Mouse (Mus musculus) ES-Bruce4 (cell line): ENCODE measurements around the gene Lmtk2. TPM values are rescaled to one million over a fixed set of nuclear protein-coding genes. Genes with fewer than 3 reads are reported as not detected.

ENCODE experiments used
- H3K27ac ChIP-seq: 2 replicates; pipeline ENCODE4 v1.5.1; 2012; ENCODE audit warnings: low read length, inconsistent platforms; ENCODE audit not compliant: insufficient read depth
- H3K27me3 ChIP-seq: 2 replicates; pipeline ENCODE4 v1.6.1; 2012; ENCODE audit warnings: mild to moderate bottlenecking, low read length, inconsistent platforms; ENCODE audit not compliant: control insufficient read depth, poor library complexity, insufficient read depth, severe bottlenecking
- H3K36me3 ChIP-seq: 2 replicates; pipeline ENCODE4 v1.6.1; 2012; ENCODE audit warnings: inconsistent platforms, mild to moderate bottlenecking, low read length, moderate library complexity; ENCODE audit not compliant: control insufficient read depth, poor library complexity, insufficient read depth, severe bottlenecking
- H3K4me1 ChIP-seq: one replicate; pipeline ENCODE4 v1.8.1; 2011; ENCODE audit warnings: low read length; ENCODE audit not compliant: control insufficient read depth, insufficient read depth
- H3K4me3 ChIP-seq: 2 replicates; pipeline ENCODE4 v1.5.1; 2011; ENCODE audit warnings: low read depth, mild to moderate bottlenecking, low read length
- H3K9ac ChIP-seq: 2 replicates; pipeline ENCODE4 v1.6.1; 2012; ENCODE audit warnings: low read depth, mild to moderate bottlenecking, inconsistent platforms; ENCODE audit not compliant: poor library complexity, severe bottlenecking
- H3K9me3 ChIP-seq: replicated peaks from 2 replicates; pipeline ENCODE4 v1.6.1; 2012; ENCODE audit warnings: mild to moderate bottlenecking, low read length, inconsistent platforms; ENCODE audit not compliant: control insufficient read depth, poor library complexity, insufficient read depth, severe bottlenecking
- CTCF ChIP-seq: IDR thresholded peaks from one replicate; pipeline ENCODE4 v1.8.1; 2011; ENCODE audit warnings: low read depth, low read length
- EP300 ChIP-seq: IDR thresholded peaks from 2 replicates; pipeline ENCODE4 v1.6.1; 2011; ENCODE audit warnings: low read depth, low read length; ENCODE audit not compliant: insufficient read depth
- POLR2A ChIP-seq: IDR thresholded peaks from one replicate; pipeline ENCODE4 v1.8.1; 2011; ENCODE audit warnings: low read length; ENCODE audit not compliant: insufficient read depth
- polyA plus RNA-seq: library from polyadenylated mRNA; stranded (reverse); fragments of >200 nt; gene quantifications from 2 replicates; pipeline ENCODE4 v1.2.4, GENCODE M21; 2011; ENCODE audit warnings: low read depth; ENCODE audit not compliant: missing spikeins, insufficient read depth, insufficient read length

Gene Lmtk2
- polyA plus RNA-seq, 1 experiment = 47.1 TPM

DNA sequence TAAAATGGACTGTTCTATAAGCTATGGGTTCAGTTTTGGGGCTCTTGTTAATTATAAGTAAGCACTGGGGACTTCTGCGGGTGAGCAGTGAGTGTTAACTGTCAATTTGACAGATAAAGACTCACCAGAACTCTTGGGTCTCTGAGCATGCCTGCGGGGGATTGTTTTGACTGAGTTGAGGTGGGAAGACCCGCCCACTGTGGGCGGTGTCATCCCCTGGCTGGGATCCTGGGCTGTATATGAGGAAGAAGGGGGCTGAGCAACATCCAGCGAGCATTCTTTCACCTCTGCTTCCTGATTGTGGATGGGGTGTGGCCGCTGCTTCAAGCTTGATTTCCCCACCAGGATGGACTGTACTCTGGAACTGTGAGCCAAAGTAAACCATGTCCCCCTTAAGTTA, 134.0 kb downstream of the Lmtk2 start:
- no peaks in the 10 kb centered on the region for H3K4me1 ChIP-seq
- no peaks in the 10 kb centered on the region for H3K27me3 ChIP-seq
- H3K9me3 ChIP-seq = no peaks in the 10 kb centered on the region
- no peak overlapping the region for H3K27ac ChIP-seq
- H3K36me3 ChIP-seq = no peaks in the 10 kb centered on the region
- H3K9ac ChIP-seq = no peak overlapping the region
- TF ChIP-seq EP300 = no peak
- no peak for TF ChIP-seq CTCF
- no peak for TF ChIP-seq POLR2A
- no peak overlapping the region for H3K4me3 ChIP-seq

DNA sequence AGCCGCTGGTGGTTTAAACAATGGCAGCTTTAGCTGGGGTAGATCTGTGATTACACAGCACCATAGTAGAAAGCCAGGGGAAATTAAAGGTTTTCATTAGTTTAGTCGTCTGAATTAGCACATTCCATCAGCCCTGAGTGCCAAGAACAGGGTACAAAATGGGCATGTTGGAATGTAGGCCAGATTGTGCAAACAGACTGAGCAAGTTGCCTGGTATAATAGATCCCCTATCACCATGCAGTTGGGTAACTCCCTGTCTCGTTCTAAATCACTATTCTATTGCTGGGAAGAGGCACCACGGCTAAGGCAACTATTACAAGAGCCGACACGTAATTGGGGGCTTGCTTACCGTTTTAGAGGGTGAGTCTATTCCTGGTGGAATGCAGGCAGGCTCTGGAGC, 134.5 kb downstream of the Lmtk2 start:
- no peak overlapping the region for H3K4me3 ChIP-seq
- H3K9ac ChIP-seq = no peak overlapping the region
- H3K4me1 ChIP-seq = no peaks in the 10 kb centered on the region
- H3K9me3 ChIP-seq = no peaks in the 10 kb centered on the region
- H3K36me3 ChIP-seq = no peaks in the 10 kb centered on the region
- TF ChIP-seq POLR2A = no peak
- no peak for TF ChIP-seq CTCF
- no peak for TF ChIP-seq EP300
- H3K27ac ChIP-seq = no peak overlapping the region
- no peaks in the 10 kb centered on the region for H3K27me3 ChIP-seq

Other genes starting within 250 kb of the Lmtk2 start
- gene Ankrd61, start 202.8 kb upstream of the Lmtk2 start, polyA plus RNA-seq = not detected in 2 replicates
- 130 and 134 TPM in 2 replicates for gene Aimp2, start 190.6 kb upstream of the Lmtk2 start, polyA plus RNA-seq
- 29.7 and 36.7 TPM in 2 replicates for gene Pms2, start 190.5 kb upstream of the Lmtk2 start, polyA plus RNA-seq
- gene Gm42421, start 172.3 kb upstream of the Lmtk2 start, polyA plus RNA-seq = 1.3 and 4.3 TPM in 2 replicates
- 2.7 and 4.4 TPM in 2 replicates for gene Rsph10b, start 167.4 kb upstream of the Lmtk2 start, polyA plus RNA-seq
- gene Ccz1, start 85.6 kb upstream of the Lmtk2 start, polyA plus RNA-seq = 67.4 and 69.5 TPM in 2 replicates
- not detected in 2 replicates for gene Ocm, start 73.8 kb upstream of the Lmtk2 start, polyA plus RNA-seq
- 3.0 and 3.1 TPM in 2 replicates for gene Bhlha15, start 89.8 kb downstream of the Lmtk2 start, polyA plus RNA-seq
- gene Tecpr1, start 123.2 kb downstream of the Lmtk2 start, polyA plus RNA-seq = 10.7 and 11.6 TPM in 2 replicates
- 77.9 and 82.6 TPM in 2 replicates for gene Bri3, start 144.0 kb downstream of the Lmtk2 start, polyA plus RNA-seq